Mouse (Mus musculus) frontal cortex, adult 2 months (tissue): ENCODE results near the gene 2300002M23Rik. TPM values are rescaled to one million over a fixed set of nuclear protein-coding genes. Genes with fewer than 3 reads are reported as not detected.

Source experiments
- DNase-seq, 2 experiments: peaks; one replicate each; pipeline ENCODE4 v3.0.0; 2022; ENCODE audit warnings: low spot score in 1 of 2; ENCODE audit errors: extremely low spot score in 1 of 2
- polyA plus RNA-seq: library from polyadenylated mRNA; depleted of rRNA; stranded (reverse); fragments of >200 nt; gene quantifications from 2 replicates; pipeline ENCODE4 v1.2.3, GENCODE M21; 2012

Gene 2300002M23Rik
- polyA plus RNA-seq, 1 experiment, result not detected

GRCm38 (mm10) chr17:35554761-35555397 lies 12.4 kb upstream of the 2300002M23Rik start:
- no peak for DNase-seq

- no peak for DNase-seq
Measured at GRCm38 (mm10) chr17:35556186-35556765, 11.0 kb upstream of the 2300002M23Rik start.

- DNase-seq, result peak in 1 of 2 experiments; percentile 64
Measured at GRCm38 (mm10) chr17:35556812-35557211, 10.4 kb upstream of the 2300002M23Rik start.

- DNase-seq, result no peak
Measured at GRCm38 (mm10) chr17:35557351-35557750, 9.9 kb upstream of the 2300002M23Rik start.

GRCm38 (mm10) chr17:35558216-35558615 lies 9.0 kb upstream of the 2300002M23Rik start:
- no peak for DNase-seq

GRCm38 (mm10) chr17:35567767-35568166 lies 517 bp downstream of the 2300002M23Rik start:
- DNase-seq, result no peak

- DNase-seq, result no peak
Measured at GRCm38 (mm10) chr17:35569091-35569944, 2.1 kb downstream of the 2300002M23Rik start.

- no peak for DNase-seq
Measured at GRCm38 (mm10) chr17:35570836-35571235, 3.6 kb downstream of the 2300002M23Rik start.

- DNase-seq, result no peak
Measured at GRCm38 (mm10) chr17:35571477-35571876, 4.2 kb downstream of the 2300002M23Rik start.

GRCm38 (mm10) chr17:35578211-35578610 lies 11.0 kb downstream of the 2300002M23Rik start:
- peak in 1 of 2 experiments; percentile 91 for DNase-seq

GRCm38 (mm10) chr17:35582900-35583299 lies 15.7 kb downstream of the 2300002M23Rik start:
- DNase-seq, result no peak

- peak; percentile 63 to 95 for DNase-seq
Measured at GRCm38 (mm10) chr17:35584330-35584937, 17.2 kb downstream of the 2300002M23Rik start.

GRCm38 (mm10) chr17:35587291-35587690 lies 20.0 kb downstream of the 2300002M23Rik start:
- no peak for DNase-seq

GRCm38 (mm10) chr17:35588387-35588786 lies 21.1 kb downstream of the 2300002M23Rik start:
- DNase-seq, result no peak

- DNase-seq, result peak; percentile 53 to 92
Measured at GRCm38 (mm10) chr17:35590410-35591218, 23.4 kb downstream of the 2300002M23Rik start.

GRCm38 (mm10) chr17:35591219-35591578 lies 23.9 kb downstream of the 2300002M23Rik start:
- DNase-seq, result no peak

GRCm38 (mm10) chr17:35591731-35592130 lies 24.5 kb downstream of the 2300002M23Rik start:
- DNase-seq, result peak in 1 of 2 experiments; percentile 15

GRCm38 (mm10) chr17:35592131-35592530 lies 24.9 kb downstream of the 2300002M23Rik start:
- no peak for DNase-seq

GRCm38 (mm10) chr17:35593786-35594185 lies 26.5 kb downstream of the 2300002M23Rik start:
- DNase-seq, result no peak

GRCm38 (mm10) chr17:35594456-35594855 lies 27.2 kb downstream of the 2300002M23Rik start:
- no peak for DNase-seq
